Mouse (Mus musculus) midbrain, embryonic 11.5 days (tissue): ENCODE data around the gene Schip1. TPM values are rescaled to one million over a fixed set of nuclear protein-coding genes. Genes with fewer than 3 reads are reported as not detected.

Source experiments
- ATAC-seq: fragments of 200-750 bp; cut with Nextera tagmentation; 2 replicates; pipeline ENCODE4 v1.8.0; 2017; ENCODE audit warnings: moderate TSS enrichment, moderate library complexity; ENCODE audit not compliant: low FRiP score
- DNase-seq: peaks from one replicate; pipeline ENCODE4 v3.0.0; 2015; ENCODE audit warnings: low spot score; ENCODE audit errors: missing footprints
- H3K27ac ChIP-seq: fragments of 300-500 bp; sonication (generic); 2 replicates; pipeline ENCODE4 v1.5.1; 2014; ENCODE audit warnings: low read depth, low read length
- H3K27me3 ChIP-seq: fragments of 300-500 bp; sonication (generic); 2 replicates; pipeline ENCODE4 v1.6.1; 2014; ENCODE audit warnings: mild to moderate bottlenecking, low read length, moderate library complexity, mixed read lengths; ENCODE audit not compliant: control insufficient read depth, insufficient read depth
- H3K36me3 ChIP-seq: fragments of 300-500 bp; sonication (generic); 2 replicates; pipeline ENCODE4 v1.6.1; 2014; ENCODE audit warnings: mild to moderate bottlenecking, low read length, moderate library complexity, mixed read lengths; ENCODE audit not compliant: control insufficient read depth, insufficient read depth
- H3K4me1 ChIP-seq: fragments of 300-500 bp; sonication (generic); 2 replicates; pipeline ENCODE4 v1.6.1; 2014; ENCODE audit warnings: low read length; ENCODE audit not compliant: control insufficient read depth, insufficient read depth
- H3K4me2 ChIP-seq: fragments of 300-500 bp; sonication (generic); 2 replicates; pipeline ENCODE4 v1.6.1; 2014; ENCODE audit warnings: mild to moderate bottlenecking, moderate library complexity
- H3K4me3 ChIP-seq: fragments of 300-500 bp; sonication (generic); 2 replicates; pipeline ENCODE4 v1.5.1; 2014; ENCODE audit warnings: low read depth, low read length
- H3K9ac ChIP-seq: fragments of 300-500 bp; sonication (generic); 2 replicates; pipeline ENCODE4 v1.6.1; 2014; ENCODE audit warnings: low read length
- H3K9me3 ChIP-seq: fragments of 300-500 bp; sonication (generic); 2 replicates; pipeline ENCODE4 v1.6.1; 2016; ENCODE audit warnings: low read length; ENCODE audit not compliant: control insufficient read depth
- WGBS: fragments of 180-500 bp; shearing (Covaris S2); extraction: QIAGEN DNeasy Blood & Tissue Kit; methylation state at CpG from one replicate; pipeline ENCODE4 v1.1.7; 2014; 5-methylcytosine and 5-hydroxymethylcytosine counted together
- polyA plus RNA-seq: library from polyadenylated mRNA; unstranded; fragments of >200 nt; fragmentation: Nextera tagmentation; extraction: Ambion mirVana; gene quantifications from 2 replicates; pipeline ENCODE4 v1.2.1, GENCODE M21; 2014

Gene Schip1
- polyA plus RNA-seq, 1 experiment from 2014 or later: 83.1 TPM

GRCm38 (mm10) chr3:68335501-68335900 is 270.9 kb downstream of the Schip1 start:
- WGBS: 88% methylated on average over 4 of the region's 4 CpGs
- ATAC-seq: no peak
- Histone ChIP-seq H3K9ac (no peak overlapping the region), H3K4me3 (no peak overlapping the region), H3K27me3 (no peaks in the 10 kb centered on the region), H3K27ac (no peak overlapping the region), H3K4me2 (no peak overlapping the region), H3K9me3 (no peaks in the 10 kb centered on the region), H3K4me1 (no peaks in the 10 kb centered on the region), H3K36me3 (no peaks in the 10 kb centered on the region)
- DNase-seq: no peak

- no peak overlapping the region for H3K9ac ChIP-seq
- 88% methylated on average over 6 of the region's 6 CpGs for WGBS
- H3K4me2 ChIP-seq: no peak overlapping the region
- H3K36me3 ChIP-seq: no peaks in the 10 kb centered on the region
- DNase-seq: no peak
- no peak overlapping the region for H3K4me3 ChIP-seq
- H3K27ac ChIP-seq: no peak overlapping the region
- no peaks in the 10 kb centered on the region for H3K27me3 ChIP-seq
- H3K9me3 ChIP-seq: no peaks in the 10 kb centered on the region; the same call in 1 of the 2 replicates
- ATAC-seq: no peak
- no peaks in the 10 kb centered on the region for H3K4me1 ChIP-seq
These were observed 286.0 kb downstream of the Schip1 start for GRCm38 (mm10) chr3:68350624-68351023.

GRCm38 (mm10) chr3:68351461-68351860 is 286.9 kb downstream of the Schip1 start:
- Histone ChIP-seq H3K27me3 (no peaks in the 10 kb centered on the region), H3K4me2 (no peak overlapping the region), H3K4me3 (no peak overlapping the region), H3K9ac (no peak overlapping the region), H3K36me3 (no peaks in the 10 kb centered on the region), H3K9me3 (no peaks in the 10 kb centered on the region; the same call in 1 of the 2 replicates), H3K27ac (no peak overlapping the region), H3K4me1 (no peaks in the 10 kb centered on the region)
- WGBS: 70% methylated on average over 3 of the region's 3 CpGs
- no peak for ATAC-seq
- DNase-seq: no peak

GRCm38 (mm10) chr3:68352961-68353360 is 288.4 kb downstream of the Schip1 start:
- Histone ChIP-seq H3K27me3 (no peaks in the 10 kb centered on the region), H3K27ac (no peak overlapping the region), H3K36me3 (no peaks in the 10 kb centered on the region), H3K9ac (no peak overlapping the region), H3K4me2 (no peak overlapping the region), H3K4me1 (no peaks in the 10 kb centered on the region), H3K4me3 (no peak overlapping the region), H3K9me3 (no peaks in the 10 kb centered on the region; the same call in 1 of the 2 replicates)
- WGBS: 85% methylated on average over 7 of the region's 7 CpGs
- no peak for ATAC-seq
- no peak for DNase-seq

GRCm38 (mm10) chr3:68353492-68353891 is 288.9 kb downstream of the Schip1 start:
- Histone ChIP-seq H3K4me1 (no peaks in the 10 kb centered on the region), H3K27ac (no peak overlapping the region), H3K4me2 (no peak overlapping the region), H3K4me3 (no peak overlapping the region), H3K9me3 (no peaks in the 10 kb centered on the region; the same call in 1 of the 2 replicates), H3K36me3 (no peaks in the 10 kb centered on the region), H3K9ac (no peak overlapping the region), H3K27me3 (no peaks in the 10 kb centered on the region)
- WGBS: 73% methylated on average over 3 of the region's 3 CpGs
- DNase-seq (no peak), ATAC-seq (no peak)

GRCm38 (mm10) chr3:68356516-68356915 is 291.9 kb downstream of the Schip1 start:
- Histone ChIP-seq H3K4me2 (no peak overlapping the region), H3K9me3 (no peaks in the 10 kb centered on the region; the same call in 1 of the 2 replicates), H3K9ac (no peak overlapping the region), H3K4me3 (no peak overlapping the region), H3K36me3 (no peaks in the 10 kb centered on the region), H3K4me1 (no peaks in the 10 kb centered on the region), H3K27me3 (no peaks in the 10 kb centered on the region), H3K27ac (no peak overlapping the region)
- ATAC-seq (no peak), DNase-seq (peak; percentile 14)
- WGBS: 91% methylated on average over 2 of the region's 2 CpGs

GRCm38 (mm10) chr3:68368029-68368428 is 303.4 kb downstream of the Schip1 start:
- no peak overlapping the region for H3K4me3 ChIP-seq
- ATAC-seq: no peak
- no peak overlapping the region for H3K27ac ChIP-seq
- no peak overlapping the region for H3K9ac ChIP-seq
- H3K36me3 ChIP-seq: no peaks in the 10 kb centered on the region
- H3K4me1 ChIP-seq: no peaks in the 10 kb centered on the region
- no peak for DNase-seq
- no peaks in the 10 kb centered on the region for H3K27me3 ChIP-seq
- no peak overlapping the region for H3K4me2 ChIP-seq
- no peaks in the 10 kb centered on the region for H3K9me3 ChIP-seq

GRCm38 (mm10) chr3:68372925-68373324 is 308.3 kb downstream of the Schip1 start:
- Histone ChIP-seq H3K27me3 (no peaks in the 10 kb centered on the region), H3K27ac (no peak overlapping the region), H3K4me2 (no peak overlapping the region), H3K4me3 (no peak overlapping the region), H3K4me1 (no peaks in the 10 kb centered on the region), H3K9me3 (no peaks in the 10 kb centered on the region), H3K36me3 (no peaks in the 10 kb centered on the region), H3K9ac (no peak overlapping the region)
- WGBS: no CpG with 5 or more reads among the region's 1 CpGs
- ATAC-seq: no peak
- DNase-seq: no peak

GRCm38 (mm10) chr3:68375100-68375508 is 310.5 kb downstream of the Schip1 start:
- DNase-seq: no peak
- no peak overlapping the region for H3K9ac ChIP-seq
- H3K36me3 ChIP-seq: no peaks in the 10 kb centered on the region
- no peak overlapping the region for H3K27ac ChIP-seq
- no peaks in the 10 kb centered on the region for H3K4me1 ChIP-seq
- H3K9me3 ChIP-seq: no peaks in the 10 kb centered on the region
- no peak overlapping the region for H3K4me2 ChIP-seq
- no peak overlapping the region for H3K4me3 ChIP-seq
- 69% methylated on average over 10 of the region's 10 CpGs for WGBS
- ATAC-seq: no peak
- H3K27me3 ChIP-seq: no peaks in the 10 kb centered on the region
